In genomic region chr14:11307079-11307478, GRCm38 (mm10) we compare ENCODE assay signal across 9 mouse cellular contexts. TPM values are rescaled to one million over a fixed set of nuclear protein-coding genes. Genes with fewer than 3 reads are reported as not detected.
DNase-seq lines count a peak whose midpoint lies in the region; ATAC-seq lines count a peak whose summit lies in the region.
"Had no signal": no experiment of that assay in that cellular context is flagged by ENCODE, and none has a peak within 500 bp of the region (broad histone marks: within the 10 kb centered on the region; RNA-seq: fewer than 3 reads in every experiment).

No protein-coding gene starts in this region.

- no peak overlapping the region for H3K4me3 ChIP-seq in hindbrain, embryonic 11.5 days (ENCODE audit: low read depth, low read length)
- H3K4me3 ChIP-seq in hindbrain, embryonic 16.5 days (ENCODE audit: low read length) = no peak overlapping the region
- H3K4me3 ChIP-seq: hindbrain, embryonic 15.5 days had no signal

- no peaks in the 10 kb centered on the region for H3K27me3 ChIP-seq in hindbrain, embryonic 11.5 days (ENCODE audit: control insufficient read depth, insufficient read depth, low read length)
- no peaks in the 10 kb centered on the region for H3K27me3 ChIP-seq in hindbrain, embryonic 16.5 days (replicated peaks; ENCODE audit: control insufficient read depth, insufficient read depth, low read length)
- H3K27me3 ChIP-seq: hindbrain, embryonic 15.5 days had no signal

- no peak overlapping the region for H3K27ac ChIP-seq in hindbrain, embryonic 11.5 days (ENCODE audit: low read depth, low read length)
- no peak overlapping the region for H3K27ac ChIP-seq in hindbrain, embryonic 16.5 days (ENCODE audit: low read depth, low read length)
- H3K27ac ChIP-seq: hindbrain, embryonic 15.5 days had no signal

- H3K4me2 ChIP-seq in hindbrain, embryonic 11.5 days (replicated peaks; ENCODE audit: low read depth, low read length) = no peak overlapping the region
- no peak overlapping the region for H3K4me2 ChIP-seq in hindbrain, embryonic 16.5 days (ENCODE audit: low read length)
- H3K4me2 ChIP-seq: hindbrain, embryonic 15.5 days had no signal

- H3K4me1 ChIP-seq in hindbrain, embryonic 11.5 days (replicated peaks; ENCODE audit: control insufficient read depth, insufficient read depth, low read length) = no peaks in the 10 kb centered on the region
- H3K4me1 ChIP-seq in hindbrain, embryonic 16.5 days (ENCODE audit: control insufficient read depth, insufficient read depth, low read depth, low read length) = no peaks in the 10 kb centered on the region
- H3K4me1 ChIP-seq: hindbrain, embryonic 15.5 days had no signal

- peak; percentile 48 for DNase-seq in hindbrain, embryonic 11.5 days (ENCODE audit: low spot score)
- DNase-seq in thymus, postnatal 0 days (ENCODE audit: low spot score) = peak; percentile 4
- no peak for DNase-seq in thymus, postnatal 36 days
- peak; percentile 45 for DNase-seq in adrenal gland, postnatal 14 days
- peak; percentile 11 for DNase-seq in left cerebral cortex, postnatal 4 days

- no peaks in the 10 kb centered on the region for H3K36me3 ChIP-seq in hindbrain, embryonic 11.5 days (ENCODE audit: control insufficient read depth, insufficient read depth, low read length)
- H3K36me3 ChIP-seq in hindbrain, embryonic 16.5 days (ENCODE audit: control insufficient read depth, insufficient read depth, low read length) = no peaks in the 10 kb centered on the region
- H3K36me3 ChIP-seq: hindbrain, embryonic 15.5 days had no signal

- WGBS in hindbrain, embryonic 11.5 days = 33% methylated on average over 2 of the region's 2 CpGs
- WGBS in hindbrain, embryonic 16.5 days = 33% methylated on average over 2 of the region's 2 CpGs

- no peak for ATAC-seq in hindbrain, embryonic 11.5 days (ENCODE audit: low FRiP score)
- no peak for ATAC-seq in hindbrain, embryonic 16.5 days
- ATAC-seq in monocyte, adult 5-6 weeks (replicated peaks; ENCODE audit: insufficient number of reproducible peaks, low FRiP score, low TSS enrichment, poor library complexity, severe bottlenecking) = no peak
- no peak for ATAC-seq in erythroid progenitor cell, adult 5-6 weeks (replicated peaks; ENCODE audit: low FRiP score, poor library complexity, severe bottlenecking)

- no peak overlapping the region for H3K9ac ChIP-seq in hindbrain, embryonic 11.5 days (ENCODE audit: low read depth, low read length)
- no peak overlapping the region for H3K9ac ChIP-seq in hindbrain, embryonic 16.5 days (ENCODE audit: low read depth, low read length)
- H3K9ac ChIP-seq: hindbrain, embryonic 15.5 days had no signal

- intact Hi-C loops in left cerebral cortex, postnatal 4 days (cut with DNase I) = no loop called here

- no peaks in the 10 kb centered on the region for H3K9me3 ChIP-seq in hindbrain, embryonic 11.5 days (ENCODE audit: control insufficient read depth, low read length)
- no peaks in the 10 kb centered on the region for H3K9me3 ChIP-seq in hindbrain, embryonic 16.5 days (ENCODE audit: control insufficient read depth, low read length)

RNA-seq across cellular contexts. Expression of gene Gm3839, which starts 49.4 kb away (rescaled TPM):
- polyA plus RNA-seq in hindbrain, embryonic 11.5 days (2014; fragmentation: Nextera tagmentation; extraction: Ambion mirVana) = 1.6 and 1.7 TPM in 2 replicates
- polyA plus RNA-seq in hindbrain, embryonic 16.5 days (2015; fragmentation: Nextera tagmentation; extraction: Ambion mirVana) = 1.3 TPM in 2 replicates
- 1.4 and 1.7 TPM in 2 replicates for polyA plus RNA-seq in thymus, postnatal 0 days (2015; fragmentation: Nextera tagmentation; extraction: Ambion mirVana)
- 1.3 and 1.5 TPM in 2 replicates for total RNA-seq in adrenal gland, postnatal 14 days (2021)
- under 1 TPM; 0.22 to 0.24 TPM for total RNA-seq in left cerebral cortex, postnatal 4 days (2021)
- not detected in 3 replicates for total RNA-seq in monocyte, adult 5-6 weeks (2017)
- not detected in 2 replicates for total RNA-seq in erythroid progenitor cell, adult 5-6 weeks (2015; ENCODE audit: low replicate concordance)
- not detected in 2 replicates for total RNA-seq in erythroid progenitor cell, adult 5-6 weeks (2017; ENCODE audit: low replicate concordance)

Comparison
In these comparisons a context has a peak if more than half of its experiments do, and no peak if none do; other contexts are left out.
1. DNase-seq: peak in hindbrain, embryonic 11.5 days (single experiment), thymus, postnatal 0 days (single experiment), adrenal gland, postnatal 14 days (single experiment) and left cerebral cortex, postnatal 4 days (single experiment); none in thymus, postnatal 36 days (0 of 2).